Mouse (Mus musculus) midbrain, embryonic 14.5 days (tissue): ENCODE results near the gene Pllp. TPM values are rescaled to one million over a fixed set of nuclear protein-coding genes. Genes with fewer than 3 reads are reported as not detected.

Source experiments
- ATAC-seq: fragments of 200-750 bp; cut with Nextera tagmentation; 2 replicates; pipeline ENCODE4 v1.8.0; 2017; ENCODE audit warnings: moderate number of reproducible peaks, moderate library complexity; ENCODE audit not compliant: low FRiP score, low TSS enrichment
- DNase-seq: peaks from one replicate; pipeline ENCODE4 v3.0.0-alpha.2; 2015
- H3K27ac ChIP-seq: fragments of 300-500 bp; sonication (generic); replicated peaks from 2 replicates; pipeline ENCODE4 v1.5.1; 2014; ENCODE audit warnings: mild to moderate bottlenecking, low read depth, low read length, moderate library complexity
- H3K27me3 ChIP-seq: fragments of 300-500 bp; sonication (generic); 2 replicates; pipeline ENCODE4 v1.6.1; 2014; ENCODE audit warnings: low read length, control low read depth, mixed read lengths; ENCODE audit not compliant: control insufficient read depth, insufficient read depth
- H3K36me3 ChIP-seq: fragments of 300-500 bp; sonication (generic); 2 replicates; pipeline ENCODE4 v1.6.1; 2014; ENCODE audit warnings: low read length, control low read depth; ENCODE audit not compliant: control insufficient read depth, insufficient read depth
- H3K4me1 ChIP-seq: fragments of 300-500 bp; sonication (generic); 2 replicates; pipeline ENCODE4 v1.6.1; 2014; ENCODE audit warnings: mild to moderate bottlenecking, antibody characterized with exemption, low read length, control low read depth; ENCODE audit not compliant: control insufficient read depth, insufficient read depth
- H3K4me2 ChIP-seq: fragments of 300-500 bp; sonication (generic); 2 replicates; pipeline ENCODE4 v1.6.1; 2014; ENCODE audit warnings: mild to moderate bottlenecking, low read length, moderate library complexity
- H3K4me3 ChIP-seq: fragments of 300-500 bp; sonication (generic); replicated peaks from 2 replicates; pipeline ENCODE4 v1.5.1; 2014; ENCODE audit warnings: low read depth, low read length
- H3K9ac ChIP-seq: fragments of 300-500 bp; sonication (generic); replicated peaks from 2 replicates; pipeline ENCODE4 v1.6.1; 2014; ENCODE audit warnings: mild to moderate bottlenecking, low read length, moderate library complexity
- H3K9me3 ChIP-seq: fragments of 300-500 bp; sonication (generic); 2 replicates; pipeline ENCODE4 v1.6.1; 2016; ENCODE audit warnings: low read length, control low read depth, mixed read lengths; ENCODE audit not compliant: control insufficient read depth
- WGBS: fragments of 180-500 bp; shearing (Covaris S2); extraction: QIAGEN DNeasy Blood & Tissue Kit; methylation state at CpG from one replicate; pipeline ENCODE4 v1.1.7; 2014; 5-methylcytosine and 5-hydroxymethylcytosine counted together
- polyA plus RNA-seq: library from polyadenylated mRNA; unstranded; fragments of >200 nt; fragmentation: Nextera tagmentation; extraction: Ambion mirVana; gene quantifications from 2 replicates; pipeline ENCODE4 v1.2.1, GENCODE M21; 2014

Pllp gene
- polyA plus RNA-seq, 1 experiment from 2014 or later, result 1.3 TPM

DNA sequence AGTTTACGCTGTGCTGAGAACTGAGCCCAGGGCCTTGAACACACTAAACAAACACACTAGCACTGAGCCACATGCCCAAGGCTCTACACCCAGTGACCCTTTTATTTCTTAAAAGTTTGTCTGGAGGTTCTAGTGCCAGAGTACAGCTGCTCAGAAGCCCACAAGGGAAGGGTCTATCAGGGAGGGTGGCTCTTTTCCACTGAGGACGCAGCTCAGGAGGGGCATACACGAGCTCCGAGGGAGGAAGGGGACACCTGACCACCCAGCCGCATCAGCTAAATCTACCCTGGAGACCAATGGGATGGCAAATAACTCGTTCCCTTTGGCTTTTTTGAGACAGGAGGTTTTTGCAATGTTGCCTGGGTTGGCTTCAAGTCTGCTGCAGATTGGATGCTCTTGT is 1.9 kb upstream of the Pllp start:
- no peak overlapping the region for H3K4me2 ChIP-seq
- 76% methylated on average over 6 of the region's 6 CpGs for WGBS
- H3K9me3 ChIP-seq, result no peaks in the 10 kb centered on the region
- no peak overlapping the region for H3K27ac ChIP-seq
- no peak for ATAC-seq
- H3K4me3 ChIP-seq, result no peak overlapping the region
- H3K36me3 ChIP-seq, result no peaks in the 10 kb centered on the region
- H3K4me1 ChIP-seq, result peaks cover 12% of the 10 kb centered on the region
- peaks cover 43% of the 10 kb centered on the region for H3K27me3 ChIP-seq
- no peak for DNase-seq
- no peak overlapping the region for H3K9ac ChIP-seq

DNA sequence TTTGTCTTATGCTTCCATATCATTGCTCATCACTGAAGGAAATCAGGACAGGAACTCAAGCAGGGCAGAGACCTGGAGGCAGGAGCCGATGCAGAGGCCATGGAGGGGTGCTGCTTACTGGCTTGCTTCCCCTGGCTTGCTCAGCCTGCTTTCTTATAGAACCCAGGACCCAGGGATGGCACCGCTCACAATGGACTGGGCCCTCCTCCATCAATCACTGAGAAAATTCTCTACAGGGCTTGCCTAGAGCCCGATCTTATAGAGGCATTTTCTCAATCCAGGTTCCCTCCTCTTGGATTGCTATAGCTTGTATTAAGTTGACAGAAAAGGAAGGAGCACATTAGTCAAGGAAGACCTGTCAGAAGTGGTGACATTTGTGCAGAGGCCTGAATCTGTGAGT is 488 bp upstream of the Pllp start:
- no peak overlapping the region for H3K9ac ChIP-seq
- no peaks in the 10 kb centered on the region for H3K36me3 ChIP-seq
- H3K27ac ChIP-seq, result no peak overlapping the region
- no peak for ATAC-seq
- H3K4me3 ChIP-seq, result no peak overlapping the region; the same call in 1 of the 2 replicates
- H3K4me2 ChIP-seq, result peak overlapping the region; percentile 68
- peaks cover 12% of the 10 kb centered on the region for H3K4me1 ChIP-seq
- peaks cover 43% of the 10 kb centered on the region for H3K27me3 ChIP-seq
- 54% methylated on average over 3 of the region's 3 CpGs for WGBS
- DNase-seq, result no peak
- H3K9me3 ChIP-seq, result no peaks in the 10 kb centered on the region

DNA sequence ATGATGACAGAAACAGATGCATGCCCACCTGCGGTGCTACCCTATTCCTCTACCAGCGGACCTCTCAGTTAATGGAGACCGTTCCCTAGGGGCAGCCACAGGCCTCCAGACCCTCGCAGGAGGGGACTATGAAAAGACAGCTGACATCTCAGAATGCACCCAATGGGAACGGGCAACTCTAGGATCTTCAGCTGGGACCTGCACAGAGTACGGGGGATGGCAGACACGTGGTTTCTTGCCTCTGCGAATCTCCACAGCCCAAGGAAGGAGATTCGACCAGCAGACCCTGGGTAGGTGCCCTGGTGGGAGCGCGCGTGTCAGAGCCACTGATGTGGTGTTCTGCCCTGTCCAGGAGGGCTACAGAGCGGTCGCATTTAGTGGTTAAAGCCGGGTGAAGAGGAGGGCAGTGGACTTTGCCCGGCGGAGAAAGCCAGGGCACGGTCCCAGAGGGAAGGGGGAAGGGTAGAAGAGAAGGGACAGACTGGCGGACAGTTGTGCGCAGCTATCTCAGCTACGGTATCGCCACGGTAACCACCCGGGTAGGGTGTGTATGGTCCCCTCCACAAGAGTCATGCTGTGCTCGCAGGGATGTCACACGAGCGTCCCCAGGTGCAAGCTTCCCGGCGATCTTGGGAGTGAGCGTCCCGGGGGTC is 611 bp downstream of the Pllp start:
- ATAC-seq, result peak; percentile 34
- peak overlapping the region; percentile 68 for H3K4me2 ChIP-seq
- DNase-seq, result peak; percentile 36
- H3K4me3 ChIP-seq, result peak overlapping the region; percentile 38
- H3K27ac ChIP-seq, result no peak overlapping the region
- under 1% methylated on average over 31 of the region's 31 CpGs for WGBS
- peaks cover 43% of the 10 kb centered on the region for H3K27me3 ChIP-seq
- H3K4me1 ChIP-seq, result peaks cover 12% of the 10 kb centered on the region
- peak overlapping the region; percentile 40; the same call in 1 of the 2 replicates for H3K9ac ChIP-seq
- H3K9me3 ChIP-seq, result no peaks in the 10 kb centered on the region
- no peaks in the 10 kb centered on the region for H3K36me3 ChIP-seq

DNA sequence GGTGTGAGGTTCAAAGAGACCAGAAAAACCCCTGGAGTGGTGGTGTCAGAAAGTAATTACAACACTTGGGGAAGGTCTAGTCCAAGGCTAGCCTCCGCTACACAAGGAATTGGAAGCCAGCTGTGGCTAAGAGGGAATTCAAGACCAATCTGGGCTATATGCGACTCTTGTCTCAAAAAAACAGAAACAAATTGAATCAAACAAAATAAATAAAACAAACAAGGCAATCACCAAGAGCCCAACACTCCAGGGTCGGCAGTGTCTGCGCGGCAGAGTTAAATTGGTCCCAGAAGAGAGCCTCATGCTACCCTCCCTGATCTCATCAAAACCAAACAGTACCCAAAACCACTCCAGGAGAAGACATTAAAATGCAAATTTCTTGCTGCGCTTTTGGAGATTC is 1.4 kb downstream of the Pllp start:
- 3% methylated on average over 6 of the region's 6 CpGs for WGBS
- DNase-seq, result no peak
- H3K4me3 ChIP-seq, result no peak overlapping the region

DNA sequence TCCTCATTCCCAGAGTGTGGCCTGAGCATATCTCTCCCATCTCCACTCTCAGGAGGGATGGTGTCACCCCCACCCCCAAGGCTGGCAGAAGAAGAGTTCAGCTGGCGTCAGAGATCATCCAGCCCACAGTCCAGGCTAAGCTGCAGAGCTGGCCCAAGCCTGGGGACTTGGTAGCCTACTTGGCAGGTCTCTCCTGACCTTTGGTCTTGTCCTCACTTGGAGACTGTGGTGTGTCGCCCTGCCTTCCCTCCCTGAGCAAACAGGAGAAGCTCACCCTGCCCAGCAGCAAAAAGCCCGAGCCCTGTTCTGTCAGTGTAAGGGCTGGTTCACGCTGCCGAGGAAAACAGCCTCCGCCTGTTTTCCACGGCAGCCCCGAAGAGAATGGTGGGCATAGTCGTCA is 10.1 kb downstream of the Pllp start:
- DNase-seq (no peak), ATAC-seq (no peak)
- 76% methylated on average over 9 of the region's 9 CpGs for WGBS
- Histone ChIP-seq H3K27me3 (no peaks in the 10 kb centered on the region), H3K4me1 (no peaks in the 10 kb centered on the region), H3K27ac (no peak overlapping the region), H3K9ac (no peak overlapping the region), H3K4me3 (no peak overlapping the region), H3K36me3 (no peaks in the 10 kb centered on the region), H3K9me3 (no peaks in the 10 kb centered on the region), H3K4me2 (no peak overlapping the region)

More for the DNA sequence above, 1.4 kb downstream of the Pllp start:
- Histone ChIP-seq H3K27me3 (peaks cover 43% of the 10 kb centered on the region), H3K36me3 (no peaks in the 10 kb centered on the region), H3K27ac (no peak overlapping the region), H3K4me2 (no peak overlapping the region), H3K9ac (no peak overlapping the region), H3K4me1 (peaks cover 12% of the 10 kb centered on the region), H3K9me3 (no peaks in the 10 kb centered on the region)
- ATAC-seq, result no peak

DNA sequence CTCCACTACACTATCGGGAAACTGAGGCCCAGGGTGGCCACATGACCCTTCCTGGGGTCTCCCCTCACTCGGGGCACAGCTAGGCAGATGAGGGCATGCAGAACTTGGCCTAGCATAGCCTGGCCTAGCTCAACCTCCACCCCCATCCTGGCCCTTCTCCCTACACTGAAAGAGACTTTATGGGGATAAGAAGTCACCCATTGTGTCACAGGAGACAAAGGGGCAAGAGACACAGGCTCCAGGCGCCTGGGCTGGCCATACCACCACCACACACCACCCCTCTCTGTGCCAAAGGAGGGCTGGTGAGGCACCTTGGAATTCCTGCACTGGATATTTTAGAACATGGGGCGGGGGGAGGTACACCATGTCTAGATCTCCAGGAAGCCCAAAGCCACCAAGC is 11.8 kb downstream of the Pllp start:
- Histone ChIP-seq H3K9me3 (no peaks in the 10 kb centered on the region), H3K27me3 (no peaks in the 10 kb centered on the region), H3K4me3 (no peak overlapping the region), H3K9ac (no peak overlapping the region), H3K4me2 (no peak overlapping the region), H3K36me3 (no peaks in the 10 kb centered on the region), H3K4me1 (no peaks in the 10 kb centered on the region), H3K27ac (no peak overlapping the region)
- ATAC-seq (no peak), DNase-seq (no peak)
- WGBS, result 68% methylated on average over 4 of the region's 4 CpGs

DNA sequence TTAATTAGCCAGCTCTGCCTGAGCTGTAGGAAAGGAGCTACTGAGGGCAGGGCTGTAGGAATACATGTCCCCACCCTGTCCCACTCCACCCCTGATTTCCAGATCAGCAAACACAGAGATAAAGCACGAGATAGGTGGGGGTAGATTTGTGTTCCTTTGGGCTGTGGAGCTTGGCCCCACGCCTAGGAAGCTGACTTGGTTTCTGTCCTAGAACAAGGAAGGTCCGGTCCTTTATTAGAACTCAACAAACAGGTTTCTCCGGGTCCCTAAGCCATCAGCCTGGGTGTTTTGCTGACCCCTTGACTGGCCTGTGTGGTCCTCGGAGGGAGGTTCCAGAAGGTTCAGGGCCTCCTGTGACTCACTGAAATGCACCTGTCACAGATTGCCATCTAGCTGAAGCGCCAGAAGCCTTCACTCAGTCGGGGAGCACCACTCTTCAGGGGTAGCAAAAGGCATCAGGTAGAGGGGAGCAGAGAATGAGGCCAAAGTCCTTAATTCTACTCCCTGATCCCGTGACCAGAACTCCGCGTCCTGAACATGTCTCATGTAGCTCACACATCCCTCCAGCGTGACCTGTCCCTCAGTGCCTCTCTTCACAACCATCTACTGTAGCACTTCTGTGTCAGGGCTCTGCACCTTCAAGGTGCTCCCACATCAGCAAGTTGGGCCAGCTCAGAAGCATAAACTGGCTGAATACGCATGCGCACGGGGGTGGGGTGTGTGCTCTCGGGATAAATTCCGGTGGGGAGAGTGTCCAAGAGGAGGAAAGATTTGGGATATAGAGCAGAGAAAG is 13.2 kb downstream of the Pllp start:
- 83% methylated on average over 16 of the region's 16 CpGs for whole genome bisulfite sequencing
- Histone ChIP-seq H3K27ac (no peak overlapping the region), H3K36me3 (no peaks in the 10 kb centered on the region), H3K4me1 (no peaks in the 10 kb centered on the region), H3K27me3 (no peaks in the 10 kb centered on the region), H3K4me3 (no peak overlapping the region), H3K9ac (no peak overlapping the region), H3K9me3 (no peaks in the 10 kb centered on the region), H3K4me2 (no peak overlapping the region)
- DNase-seq (no peak), ATAC-seq (no peak)

DNA sequence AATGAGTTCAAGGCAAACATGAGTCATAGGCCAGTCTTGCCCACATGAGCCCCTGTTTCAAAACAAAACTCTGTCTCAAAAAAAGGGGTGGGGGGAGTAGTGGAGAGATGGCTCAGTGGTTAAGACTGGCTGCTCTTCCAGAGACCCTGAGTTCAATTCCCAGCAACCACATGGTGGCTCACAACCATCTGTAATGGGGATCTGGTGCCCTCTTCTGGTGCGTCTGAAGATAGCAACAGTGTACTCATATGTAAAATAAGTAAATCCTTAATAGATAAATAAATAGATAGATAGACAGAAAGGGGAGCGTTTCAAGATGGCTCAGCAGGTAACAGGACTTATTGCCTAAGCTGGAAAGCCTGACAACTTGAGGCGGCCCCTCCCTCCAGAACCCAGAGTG is 15.7 kb downstream of the Pllp start:
- Histone ChIP-seq H3K4me3 (no peak overlapping the region), H3K36me3 (0 out of 2 replicates have a peak, but pooled peaks cover 3% of the 10 kb centered on the region), H3K27ac (no peak overlapping the region), H3K27me3 (no peaks in the 10 kb centered on the region), H3K9me3 (no peaks in the 10 kb centered on the region), H3K4me2 (no peak overlapping the region), H3K9ac (no peak overlapping the region), H3K4me1 (no peaks in the 10 kb centered on the region)
- DNase-seq (no peak), ATAC-seq (no peak)
- WGBS, result 82% methylated on average over 3 of the region's 3 CpGs

DNA sequence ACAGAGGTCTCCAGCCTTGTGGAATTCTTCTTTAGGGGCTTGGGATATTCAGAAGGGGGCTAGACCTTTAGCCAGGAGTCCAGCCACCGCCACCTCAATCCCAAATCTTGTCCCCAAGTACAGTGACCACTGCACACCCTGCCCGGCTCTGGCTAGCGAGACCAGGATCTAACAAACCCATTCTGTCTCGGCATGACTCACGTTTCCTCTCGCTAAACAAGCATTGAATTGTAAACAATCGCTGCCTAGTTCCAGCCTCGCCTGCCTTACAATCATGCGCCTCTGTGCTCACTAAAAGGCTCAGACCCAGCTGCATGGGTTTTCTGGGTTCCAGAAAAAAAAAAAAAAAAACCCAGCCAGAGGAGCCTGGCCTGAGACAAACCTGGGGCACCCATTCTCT is 17.5 kb downstream of the Pllp start:
- DNase-seq, result peak; percentile 30
- no peak overlapping the region for H3K9ac ChIP-seq
- H3K4me1 ChIP-seq, result no peaks in the 10 kb centered on the region
- no peaks in the 10 kb centered on the region for H3K27me3 ChIP-seq
- H3K9me3 ChIP-seq, result no peaks in the 10 kb centered on the region
- peaks cover 19% of the 10 kb centered on the region for H3K36me3 ChIP-seq
- H3K4me3 ChIP-seq, result no peak overlapping the region
- 61% methylated on average over 9 of the region's 9 CpGs for WGBS
- H3K27ac ChIP-seq, result 0 out of 2 replicates have a peak overlapping the region, but pooled peaks have one; percentile 17
- ATAC-seq, result no peak
- no peak overlapping the region for H3K4me2 ChIP-seq
